Mouse (Mus musculus) brain, adult 2 months (tissue): ENCODE measurements around the gene Nav2.

Source experiments
- DNase-seq: peaks from one replicate; pipeline ENCODE4 v3.0.0; 2011; ENCODE audit warnings: low read depth, low spot score

The Nav2 gene

DNA sequence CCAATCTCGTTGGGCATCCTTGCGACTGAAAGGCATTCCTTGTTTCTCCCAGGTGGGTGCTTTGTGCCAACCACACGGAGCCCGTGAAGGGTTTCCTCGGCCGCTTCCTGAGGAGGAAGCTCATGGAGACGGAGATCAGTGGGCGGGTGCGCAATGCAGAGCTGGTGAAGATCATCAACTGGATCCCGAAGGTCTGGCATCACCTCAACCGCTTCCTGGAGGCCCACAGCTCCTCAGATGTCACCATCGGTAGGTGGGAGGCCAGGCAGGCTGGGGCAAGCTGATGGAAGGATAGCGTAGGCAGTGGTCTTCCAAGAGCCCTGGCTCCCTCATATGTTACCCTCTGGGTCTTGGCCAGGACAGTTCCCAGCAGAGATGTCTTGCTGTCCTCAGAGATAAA lies 689.7 kb downstream of the Nav2 start:
- DNase-seq = peak; percentile 43

DNA sequence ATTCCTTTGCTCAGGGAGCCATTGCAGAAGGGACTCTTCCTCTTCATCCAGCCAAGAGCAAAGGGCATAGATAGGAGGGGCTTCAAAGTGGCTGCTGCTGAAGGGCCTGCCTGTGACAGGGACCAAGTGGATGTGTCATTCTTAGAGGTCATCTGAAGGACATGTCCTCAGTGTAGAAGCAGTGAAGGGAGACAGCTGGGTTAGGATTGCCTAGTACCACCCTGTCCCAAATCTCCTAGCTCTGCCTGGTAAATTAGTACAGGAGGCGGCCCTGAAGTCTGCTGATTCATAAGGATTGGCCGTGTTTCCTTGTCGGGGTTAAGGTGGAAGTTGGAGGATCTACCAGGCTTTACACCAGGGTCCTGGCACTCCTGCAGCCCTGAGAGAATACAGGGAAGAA lies 691.4 kb downstream of the Nav2 start:
- DNase-seq = no peak

- DNase-seq = peak; percentile 94
These were observed 692.9 kb downstream of the Nav2 start for GRCm38 (mm10) chr7:49601191-49601975.

DNA sequence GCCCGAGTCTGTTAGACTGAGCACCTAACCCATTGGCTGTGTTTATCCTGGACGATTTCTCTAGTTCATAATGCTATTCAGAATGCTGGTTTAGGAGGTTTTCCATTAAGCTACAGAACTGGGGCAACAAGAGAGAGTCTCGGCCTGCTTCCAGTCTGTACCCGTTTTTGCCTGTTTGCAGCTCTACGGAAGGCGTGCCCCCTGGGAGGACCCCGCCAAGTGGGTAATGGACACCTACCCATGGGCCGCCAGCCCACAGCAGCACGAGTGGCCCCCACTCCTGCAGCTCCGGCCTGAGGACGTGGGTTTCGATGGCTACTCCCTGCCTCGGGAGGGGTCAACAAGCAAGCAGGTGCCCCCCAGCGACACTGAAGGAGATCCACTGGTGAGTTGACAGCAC lies 695.7 kb downstream of the Nav2 start:
- peak; percentile 3 for DNase-seq

- peak; percentile 59 for DNase-seq
These were observed 696.7 kb downstream of the Nav2 start for GRCm38 (mm10) chr7:49604965-49605795.

DNA sequence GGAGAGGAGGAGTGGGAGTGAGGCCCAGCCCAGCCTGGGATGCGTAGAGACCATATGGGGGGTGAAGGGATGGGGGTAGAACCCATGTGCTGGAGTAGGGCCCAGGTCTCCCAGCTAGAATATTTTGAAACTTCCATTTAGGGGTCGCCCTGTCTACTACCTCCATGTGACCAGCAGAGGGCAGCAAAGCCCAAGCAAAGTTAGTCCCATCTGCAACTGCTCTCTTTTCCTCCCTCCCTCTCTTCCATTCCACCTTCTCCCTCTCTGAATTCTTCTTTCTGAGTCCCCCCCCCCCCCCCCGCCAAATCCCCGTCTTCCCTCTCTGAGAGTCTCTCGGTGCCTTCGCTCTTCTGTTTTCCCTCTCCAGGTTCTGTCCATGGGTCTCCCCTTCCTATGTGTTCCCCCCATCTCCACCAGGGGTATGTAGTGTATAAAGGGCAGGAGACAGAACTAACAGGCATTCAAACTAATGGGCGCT lies 707.8 kb downstream of the Nav2 start:
- peak; percentile 82 for DNase-seq

GRCm38 (mm10) chr7:49617087-49617486 lies 708.6 kb downstream of the Nav2 start:
- DNase-seq = no peak

- DNase-seq = no peak
These were observed 711.6 kb downstream of the Nav2 start for GRCm38 (mm10) chr7:49620160-49620559.

DNA sequence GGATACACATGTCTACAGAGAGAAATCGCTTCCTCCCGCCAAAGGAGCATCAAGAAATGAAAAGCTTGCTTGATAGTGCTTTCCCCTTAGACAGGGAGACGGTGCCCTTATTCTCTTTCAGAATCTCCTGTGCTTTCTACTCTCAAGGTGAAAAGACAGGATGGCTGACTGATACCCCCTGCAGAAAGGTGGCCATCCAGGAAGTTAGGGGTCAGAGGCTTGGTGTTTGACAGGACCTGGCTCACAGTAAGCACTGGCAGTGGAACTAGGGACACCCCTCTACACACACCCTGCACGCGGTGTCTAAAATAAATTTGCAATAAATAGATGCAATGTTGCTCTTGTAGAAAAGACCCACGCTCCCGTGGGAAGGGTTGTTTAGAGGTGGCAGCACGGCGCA lies 723.4 kb downstream of the Nav2 start:
- DNase-seq = no peak

DNA sequence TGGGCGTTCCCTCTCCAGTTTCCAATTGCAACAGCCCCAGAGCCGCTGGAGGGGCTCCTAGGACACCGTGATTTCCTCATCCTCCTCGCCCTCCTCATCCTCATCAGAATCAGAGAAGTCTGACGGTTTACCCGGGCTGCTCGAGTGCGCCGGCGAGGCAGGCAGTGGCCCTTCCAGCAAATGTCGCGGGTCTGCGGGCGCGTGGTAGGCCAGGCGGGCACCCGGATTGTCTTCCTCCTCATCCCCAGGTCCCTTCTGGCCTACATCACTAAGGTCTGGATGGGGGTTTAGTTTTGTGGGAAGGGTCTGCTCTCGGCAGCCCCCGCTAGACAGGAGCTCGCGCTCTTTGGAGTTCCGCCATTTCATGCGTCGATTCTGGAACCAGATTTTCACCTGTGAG lies 723.9 kb downstream of the Nav2 start:
- no peak for DNase-seq

DNA sequence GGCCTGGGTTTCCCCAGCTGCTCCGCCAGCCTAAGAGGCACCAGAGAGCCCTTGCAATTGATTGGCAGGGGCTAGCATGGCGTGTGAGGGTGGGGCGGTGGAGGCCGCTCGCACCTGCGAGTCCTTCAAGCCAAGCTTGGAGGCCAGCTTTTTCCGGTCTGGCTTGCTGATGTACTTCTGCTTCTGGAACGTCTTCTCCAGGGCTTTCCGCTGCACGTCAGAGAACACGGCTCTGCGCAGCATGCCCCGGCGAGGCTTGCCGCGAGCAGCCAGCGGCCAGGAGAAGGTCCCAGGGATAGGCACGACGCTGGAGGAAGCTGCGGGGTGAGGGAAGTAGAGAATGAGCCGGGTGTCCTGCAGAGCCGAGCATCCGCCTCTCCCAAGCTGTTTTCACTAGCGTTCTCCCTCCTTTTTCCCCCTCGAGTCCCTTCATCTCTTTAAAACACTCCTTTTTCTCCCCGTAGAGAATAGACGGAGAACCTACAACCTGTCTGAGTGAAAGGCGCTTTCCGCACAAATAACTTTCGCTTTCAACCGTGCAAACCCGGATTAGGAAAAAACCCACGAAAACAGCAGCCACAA lies 725.0 kb downstream of the Nav2 start:
- no peak for DNase-seq

- no peak for DNase-seq
These were observed 726.0 kb downstream of the Nav2 start for GRCm38 (mm10) chr7:49634291-49635073.

- no peak for DNase-seq
These were observed 726.6 kb downstream of the Nav2 start for GRCm38 (mm10) chr7:49635074-49635621.

DNA sequence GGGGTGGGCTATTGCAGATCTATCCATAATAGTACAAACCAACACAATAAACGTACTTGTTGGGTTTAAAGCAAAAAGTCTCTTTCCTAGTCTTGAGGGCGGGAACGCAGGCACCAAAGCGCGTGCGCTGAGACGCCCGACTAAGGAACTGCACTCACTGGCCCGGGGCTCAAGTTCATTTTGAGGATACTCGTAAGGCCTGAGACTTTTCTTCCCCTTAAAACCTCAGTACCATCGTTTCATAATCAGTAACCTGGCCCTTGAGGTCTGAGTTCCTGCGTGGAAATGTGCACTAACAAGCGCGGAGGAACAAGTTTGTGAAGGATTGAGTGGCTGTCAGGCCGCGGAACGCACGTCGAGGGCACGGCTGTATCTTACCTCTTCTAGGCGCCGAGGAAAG lies 727.5 kb downstream of the Nav2 start:
- no peak for DNase-seq

- DNase-seq = no peak
These were observed 728.1 kb downstream of the Nav2 start, which contains the start of gene Dbx1 for GRCm38 (mm10) chr7:49636491-49637115. Dbx1 (minus strand) TSS chr7:49636849.

- DNase-seq = no peak
These were observed 728.8 kb downstream of the Nav2 start for GRCm38 (mm10) chr7:49637281-49637680.

DNA sequence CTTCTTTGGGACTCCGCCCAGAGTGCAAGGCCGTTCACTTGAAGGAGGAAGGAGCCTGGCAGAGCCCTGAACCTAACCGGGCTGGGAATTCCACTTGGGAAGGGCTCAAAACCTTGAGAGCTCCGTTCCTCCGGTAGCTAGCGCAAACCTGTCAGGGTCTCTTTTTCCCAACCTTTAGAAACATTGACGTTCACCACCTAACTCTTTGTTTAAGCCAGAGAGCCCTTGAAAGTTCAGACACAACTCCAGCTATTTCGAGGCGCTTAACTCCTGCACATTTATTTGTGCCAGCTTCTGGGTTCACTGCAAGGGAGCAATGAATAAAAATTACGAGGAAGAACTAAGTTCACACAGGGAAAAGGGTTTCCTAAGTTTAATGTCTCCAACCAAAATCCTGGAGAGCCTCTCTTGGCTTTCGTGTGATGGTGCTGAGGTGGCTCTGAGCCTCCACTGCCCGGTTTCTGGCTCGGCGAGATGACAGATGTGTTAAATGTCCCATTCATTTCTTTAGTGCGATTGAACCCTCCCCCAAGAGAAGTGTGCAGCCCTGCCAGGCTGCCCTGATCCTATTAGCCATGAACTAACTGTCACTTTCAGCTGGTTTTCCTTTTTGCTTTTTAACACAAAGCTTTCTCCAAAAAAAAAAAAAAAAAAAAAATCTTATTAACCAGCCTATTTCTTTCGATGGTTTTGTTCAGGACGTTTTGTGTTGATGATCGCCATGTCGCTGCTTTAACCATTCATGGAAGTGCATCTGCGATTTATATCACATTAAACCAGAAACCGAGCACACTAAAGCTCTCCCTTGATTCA lies 729.5 kb downstream of the Nav2 start:
- DNase-seq = no peak

DNA sequence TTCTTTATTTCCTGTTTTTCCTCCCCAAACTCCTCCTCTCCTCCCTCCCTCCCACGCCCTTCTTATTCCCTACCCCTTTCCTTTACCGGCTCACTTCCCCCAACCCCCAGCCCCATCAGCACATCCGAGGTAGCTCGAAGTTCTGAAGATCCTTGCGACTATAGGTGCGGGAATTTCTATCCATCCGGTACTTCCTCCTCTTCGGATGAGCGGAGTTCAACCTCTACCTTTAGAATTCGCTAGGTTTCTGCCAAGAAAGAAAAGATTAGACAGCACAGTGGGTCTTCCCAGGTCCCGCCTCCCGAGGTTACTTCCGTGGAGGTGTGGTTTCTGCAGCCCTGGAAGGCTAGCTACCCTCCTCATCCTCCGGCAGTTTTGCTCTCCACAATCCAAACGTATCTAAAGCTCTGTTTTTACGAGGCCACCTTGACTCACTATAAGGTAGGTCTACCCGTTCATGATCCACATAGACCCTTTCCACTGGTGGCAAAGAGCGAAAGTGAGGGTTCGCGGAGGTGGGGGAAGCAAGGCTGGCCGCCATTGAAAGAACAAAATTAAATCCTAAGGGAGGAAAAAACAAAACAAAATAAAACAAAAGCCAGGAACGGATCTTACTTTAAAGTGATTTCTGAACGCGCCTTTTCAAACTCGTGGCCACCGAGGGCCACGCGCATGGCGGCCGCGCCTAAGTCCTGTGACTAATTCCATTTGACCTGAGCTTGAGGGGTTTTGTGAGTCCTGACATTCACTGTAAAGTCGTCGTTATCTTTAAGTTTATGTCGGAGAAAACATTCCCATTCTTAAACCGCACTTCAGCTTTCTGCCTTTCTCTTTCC lies 730.6 kb downstream of the Nav2 start:
- DNase-seq = no peak
